Mouse (Mus musculus) heart, embryonic 12.5 days (tissue): ENCODE data around the gene Apol6. TPM values are rescaled to one million over a fixed set of nuclear protein-coding genes. Genes with fewer than 3 reads are reported as not detected.

Experiments used
- ATAC-seq: fragments of 200-750 bp; cut with Nextera tagmentation; 2 replicates; pipeline ENCODE4 v1.8.0; 2017; ENCODE audit warnings: moderate TSS enrichment, moderate library complexity; ENCODE audit not compliant: insufficient number of reproducible peaks, low FRiP score
- H3K27ac ChIP-seq: fragments of 300-500 bp; sonication (generic); 2 replicates; pipeline ENCODE4 v1.5.1; 2016; ENCODE audit warnings: mild to moderate bottlenecking, moderate library complexity; ENCODE audit not compliant: poor library complexity, severe bottlenecking
- H3K27me3 ChIP-seq: fragments of 300-500 bp; sonication (generic); replicated peaks from 2 replicates; pipeline ENCODE4 v1.6.1; 2016; ENCODE audit warnings: mild to moderate bottlenecking, moderate library complexity
- H3K36me3 ChIP-seq: fragments of 300-500 bp; sonication (generic); 2 replicates; pipeline ENCODE4 v1.6.1; 2016; ENCODE audit warnings: mild to moderate bottlenecking, moderate library complexity
- H3K4me1 ChIP-seq: fragments of 300-500 bp; sonication (generic); replicated peaks from 2 replicates; pipeline ENCODE4 v1.6.1; 2016; ENCODE audit warnings: mild to moderate bottlenecking
- H3K4me2 ChIP-seq: fragments of 300-500 bp; sonication (generic); 2 replicates; pipeline ENCODE4 v1.6.1; 2016; ENCODE audit warnings: mild to moderate bottlenecking, moderate library complexity
- H3K4me3 ChIP-seq: fragments of 300-500 bp; sonication (generic); 2 replicates; pipeline ENCODE4 v1.5.1; 2016; ENCODE audit warnings: mild to moderate bottlenecking
- H3K9ac ChIP-seq: fragments of 300-500 bp; sonication (generic); 2 replicates; pipeline ENCODE4 v1.6.1; 2016; ENCODE audit warnings: mild to moderate bottlenecking, moderate library complexity
- H3K9me3 ChIP-seq: fragments of 300-500 bp; sonication (generic); replicated peaks from 2 replicates; pipeline ENCODE4 v1.6.1; 2016; ENCODE audit warnings: mild to moderate bottlenecking, moderate library complexity
- WGBS: fragments of 180-500 bp; shearing (Covaris S2); methylation state at CpG from one replicate; pipeline ENCODE4 v1.1.7; 2016; 5-methylcytosine and 5-hydroxymethylcytosine counted together
- polyA plus RNA-seq: library from polyadenylated mRNA; unstranded; fragments of >200 nt; fragmentation: Nextera tagmentation; extraction: Ambion mirVana; gene quantifications from 2 replicates; pipeline ENCODE4 v1.2.1, GENCODE M21; 2016

Apol6 gene
- polyA plus RNA-seq, 1 experiment from 2014 or later = 0.36 TPM

DNA sequence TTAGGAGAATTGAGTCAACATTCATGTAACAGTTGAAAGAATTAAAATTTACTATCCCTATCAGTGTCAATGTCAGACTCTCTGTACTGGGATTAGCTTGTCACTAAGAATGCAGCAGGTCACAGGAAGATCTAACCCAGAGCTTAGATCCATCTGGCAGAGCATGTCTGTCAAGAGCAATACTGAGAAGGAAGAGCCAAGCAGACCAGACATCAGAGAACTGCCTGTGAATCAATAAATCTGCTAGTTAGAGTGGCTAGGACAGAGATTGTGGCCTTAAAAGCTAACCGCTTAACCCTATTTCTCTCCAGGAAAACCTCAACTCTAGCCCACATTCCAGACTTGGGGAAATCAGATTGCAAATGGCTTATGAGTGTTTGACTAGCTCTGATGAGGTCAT is 42.0 kb downstream of the Apol6 start:
- Histone ChIP-seq H3K4me1 (peaks cover 38% of the 10 kb centered on the region), H3K9ac (no peak overlapping the region), H3K27me3 (no peaks in the 10 kb centered on the region), H3K27ac (peak overlapping the region; percentile 74), H3K9me3 (no peaks in the 10 kb centered on the region), H3K36me3 (peaks cover 72% of the 10 kb centered on the region), H3K4me2 (no peak overlapping the region), H3K4me3 (no peak overlapping the region)
- 90% methylated on average over 1 of the region's 1 CpGs for WGBS
- no peak for ATAC-seq

DNA sequence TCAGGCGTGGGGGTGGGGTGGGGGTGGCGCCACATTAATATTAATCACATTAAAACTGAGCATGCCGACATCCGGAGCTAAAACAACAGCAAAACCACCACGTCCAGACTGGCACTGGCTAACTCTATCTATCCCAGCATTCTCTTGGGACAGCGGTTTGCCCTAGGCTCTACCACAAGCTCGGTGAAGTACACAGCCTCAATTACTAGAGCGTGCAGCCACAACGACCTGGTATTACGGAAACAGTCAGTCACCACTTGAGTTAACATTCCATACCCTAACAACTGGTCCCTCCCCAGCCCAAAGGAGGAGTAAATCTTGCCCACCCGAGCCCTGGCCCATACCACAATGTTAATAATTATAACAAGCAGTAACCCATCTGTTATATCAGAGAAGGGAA is 44.7 kb downstream of the Apol6 start:
- no peak overlapping the region for H3K27ac ChIP-seq
- ATAC-seq = no peak
- H3K9ac ChIP-seq = no peak overlapping the region
- no peaks in the 10 kb centered on the region for H3K9me3 ChIP-seq
- no peak overlapping the region for H3K4me2 ChIP-seq
- no peak overlapping the region for H3K4me3 ChIP-seq
- 59% methylated on average over 11 of the region's 11 CpGs for WGBS
- H3K4me1 ChIP-seq = peaks cover 46% of the 10 kb centered on the region
- no peaks in the 10 kb centered on the region for H3K27me3 ChIP-seq
- H3K36me3 ChIP-seq = peaks cover 70% of the 10 kb centered on the region

DNA sequence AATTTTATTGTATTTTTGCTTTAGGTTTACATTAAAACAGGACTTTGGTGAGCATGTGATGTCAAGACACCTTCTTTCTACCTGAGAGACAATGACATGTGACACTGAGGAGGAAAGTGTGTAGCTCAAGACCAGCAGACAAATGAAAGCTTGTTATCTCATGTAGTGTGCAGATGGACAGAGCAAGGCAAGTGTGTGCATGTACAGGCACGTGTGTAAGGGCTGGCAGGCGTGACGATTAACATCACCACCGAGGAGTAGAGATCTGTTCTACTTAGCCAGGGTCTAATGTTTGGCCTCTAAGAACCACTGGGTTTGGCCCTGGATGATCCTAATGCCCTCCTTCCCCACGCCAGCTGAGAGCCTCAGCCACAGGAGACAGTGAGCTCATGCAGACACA is 46.0 kb downstream of the Apol6 start:
- H3K27ac ChIP-seq = no peak overlapping the region

DNA sequence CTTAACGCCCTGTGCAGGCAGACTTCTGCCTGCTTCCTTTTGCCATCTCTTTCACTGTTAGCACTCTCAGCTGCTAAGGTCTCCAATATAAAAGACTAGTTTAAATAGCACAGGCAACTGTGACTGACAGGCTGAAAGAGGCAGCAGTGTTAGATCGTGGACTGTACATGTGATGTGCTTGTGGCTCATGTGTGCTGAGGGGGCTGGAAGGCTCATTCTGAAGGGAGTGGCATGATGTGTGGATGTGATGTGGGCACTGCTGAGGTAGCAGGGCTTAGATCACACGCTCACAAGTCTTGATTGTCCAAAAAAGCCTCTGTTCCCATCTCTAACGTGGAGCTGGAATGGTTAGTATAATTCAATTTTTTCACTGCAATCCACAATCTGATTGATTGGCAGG is 46.9 kb downstream of the Apol6 start:
- no peak overlapping the region for H3K4me2 ChIP-seq
- no peaks in the 10 kb centered on the region for H3K27me3 ChIP-seq
- 73% methylated on average over 4 of the region's 4 CpGs for WGBS
- 0 out of 2 replicates have a peak overlapping the region, but pooled peaks have one; percentile 13 for H3K27ac ChIP-seq
- no peak for ATAC-seq
- peaks cover 36% of the 10 kb centered on the region for H3K4me1 ChIP-seq
- peaks cover 68% of the 10 kb centered on the region for H3K36me3 ChIP-seq
- no peak overlapping the region for H3K9ac ChIP-seq
- no peaks in the 10 kb centered on the region for H3K9me3 ChIP-seq
- H3K4me3 ChIP-seq = no peak overlapping the region

More for the DNA sequence above, 46.0 kb downstream of the Apol6 start:
- 60% methylated on average over 5 of the region's 5 CpGs for WGBS
- Histone ChIP-seq H3K36me3 (peaks cover 66% of the 10 kb centered on the region), H3K27me3 (no peaks in the 10 kb centered on the region), H3K9ac (no peak overlapping the region), H3K9me3 (no peaks in the 10 kb centered on the region), H3K4me3 (no peak overlapping the region), H3K4me2 (no peak overlapping the region), H3K4me1 (peaks cover 43% of the 10 kb centered on the region)
- ATAC-seq = no peak

DNA sequence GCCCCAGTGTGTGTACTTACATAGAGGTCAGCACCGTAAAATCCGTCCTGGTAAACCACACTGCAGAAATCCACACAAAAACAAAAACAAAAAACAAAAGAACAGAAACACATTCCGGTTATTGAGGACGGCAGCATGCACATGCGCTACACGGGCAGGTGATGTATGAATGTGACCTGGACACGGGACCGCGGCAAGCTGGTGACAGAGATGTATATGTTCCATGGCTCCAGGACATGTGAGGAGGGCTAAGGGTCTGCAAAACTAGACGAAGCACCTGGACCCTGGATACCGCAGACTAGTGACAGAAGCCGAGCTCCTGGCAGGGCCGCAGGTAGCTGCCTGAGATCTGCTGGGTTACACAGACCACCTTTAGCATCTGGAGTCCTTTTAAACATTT is 49.9 kb downstream of the Apol6 start:
- Histone ChIP-seq H3K4me3 (no peak overlapping the region), H3K4me1 (peaks cover 28% of the 10 kb centered on the region), H3K4me2 (no peak overlapping the region), H3K27ac (no peak overlapping the region), H3K27me3 (no peaks in the 10 kb centered on the region), H3K36me3 (peaks cover 71% of the 10 kb centered on the region), H3K9me3 (no peaks in the 10 kb centered on the region), H3K9ac (no peak overlapping the region)
- WGBS = 95% methylated on average over 13 of the region's 13 CpGs
- ATAC-seq = no peak

DNA sequence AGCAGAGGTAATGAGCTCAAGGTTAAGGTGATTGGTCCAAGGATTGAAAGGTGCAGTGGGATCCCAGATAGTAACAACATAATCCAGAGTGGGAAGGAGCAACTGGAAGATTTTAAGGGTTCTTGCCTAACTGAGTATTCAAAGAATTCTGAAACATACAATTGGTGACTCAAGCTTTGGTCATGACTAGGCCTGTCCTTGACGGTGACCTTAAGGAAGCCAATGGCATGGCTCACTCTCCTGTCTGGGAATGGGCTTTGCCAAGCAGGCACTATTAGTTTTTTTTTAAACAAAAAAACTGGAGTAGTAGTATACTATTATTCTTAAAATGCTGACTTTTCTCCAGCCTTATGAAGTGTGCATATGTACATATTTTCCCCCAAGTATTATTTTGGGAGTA is 50.7 kb downstream of the Apol6 start:
- no peaks in the 10 kb centered on the region for H3K9me3 ChIP-seq
- H3K4me3 ChIP-seq = no peak overlapping the region
- 93% methylated on average over 1 of the region's 1 CpGs for WGBS
- H3K9ac ChIP-seq = no peak overlapping the region
- H3K27me3 ChIP-seq = no peaks in the 10 kb centered on the region
- H3K36me3 ChIP-seq = peaks cover 73% of the 10 kb centered on the region
- H3K27ac ChIP-seq = no peak overlapping the region
- H3K4me2 ChIP-seq = no peak overlapping the region
- peaks cover 23% of the 10 kb centered on the region for H3K4me1 ChIP-seq
- no peak for ATAC-seq

DNA sequence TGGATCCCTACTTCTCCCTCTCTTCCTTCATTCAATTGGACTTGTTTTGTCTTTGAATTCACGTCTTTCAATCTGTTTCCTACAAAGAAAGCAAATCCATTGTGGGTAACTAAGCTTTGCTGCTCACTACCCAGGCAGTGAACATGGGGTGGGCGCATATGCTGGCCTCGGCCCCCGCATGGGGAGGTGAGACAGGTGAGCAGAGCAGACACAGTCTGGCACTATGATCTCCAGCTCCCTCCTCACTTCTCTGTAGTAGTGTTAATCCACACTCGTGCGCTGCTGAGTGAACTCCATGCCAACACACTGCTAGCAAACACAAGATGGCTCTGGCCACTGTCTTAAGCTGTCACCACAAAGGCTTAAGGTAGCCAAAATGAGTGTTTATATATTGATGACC is 52.8 kb downstream of the Apol6 start:
- ATAC-seq = no peak
- Histone ChIP-seq H3K4me3 (no peak overlapping the region), H3K36me3 (peaks cover 77% of the 10 kb centered on the region), H3K4me1 (peaks cover 6% of the 10 kb centered on the region; the same call in 1 of the 2 replicates), H3K9me3 (no peaks in the 10 kb centered on the region), H3K9ac (no peak overlapping the region), H3K4me2 (no peak overlapping the region), H3K27ac (no peak overlapping the region), H3K27me3 (no peaks in the 10 kb centered on the region)
- WGBS = 85% methylated on average over 6 of the region's 6 CpGs

DNA sequence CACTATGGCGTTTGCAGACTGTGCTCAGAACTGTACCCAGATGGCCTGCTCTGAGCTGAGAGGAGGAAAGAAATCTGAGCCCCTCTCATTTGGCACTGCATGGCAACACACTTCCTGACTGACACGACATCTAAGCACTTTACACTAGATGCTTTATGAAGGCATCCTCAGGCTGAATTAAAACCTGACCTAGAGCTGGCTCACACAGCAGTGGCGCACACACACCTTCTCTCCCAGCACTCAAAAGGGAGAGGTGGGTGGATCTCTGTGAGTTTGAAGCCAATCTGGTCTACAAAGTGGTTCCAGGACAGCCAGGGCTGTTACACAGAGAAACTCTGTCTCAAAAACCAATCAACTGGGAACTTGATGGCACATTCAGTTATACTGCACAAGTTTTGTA is 55.2 kb downstream of the Apol6 start:
- H3K4me2 ChIP-seq = no peak overlapping the region
- peaks cover 65% of the 10 kb centered on the region for H3K36me3 ChIP-seq
- H3K4me3 ChIP-seq = no peak overlapping the region
- H3K27me3 ChIP-seq = no peaks in the 10 kb centered on the region
- H3K9ac ChIP-seq = no peak overlapping the region
- no peaks in the 10 kb centered on the region for H3K9me3 ChIP-seq
- no peak overlapping the region for H3K27ac ChIP-seq
- no peak for ATAC-seq
- peaks cover 9% of the 10 kb centered on the region; the same call in 1 of the 2 replicates for H3K4me1 ChIP-seq
- 59% methylated on average over 3 of the region's 3 CpGs for WGBS

DNA sequence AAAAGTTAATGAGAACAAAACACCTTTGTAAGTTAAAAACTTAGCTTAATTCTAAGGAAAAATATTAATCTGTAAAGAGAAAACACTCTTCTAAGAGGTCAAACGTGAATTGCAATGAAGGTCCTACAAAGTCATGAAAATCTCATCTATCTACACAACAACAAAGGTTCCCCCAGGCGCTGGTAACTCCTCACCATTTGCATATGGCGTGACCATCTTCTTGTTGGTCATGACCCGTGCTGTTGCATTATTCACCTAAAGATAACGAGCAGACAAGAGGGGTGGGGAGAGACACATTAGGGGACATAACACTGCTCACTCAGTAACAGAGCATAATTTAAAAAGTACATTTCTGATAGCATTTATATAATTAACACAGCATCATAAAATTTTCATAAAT is 58.2 kb downstream of the Apol6 start:
- no peak overlapping the region for H3K4me3 ChIP-seq
- no peak for ATAC-seq
- peaks cover 24% of the 10 kb centered on the region for H3K4me1 ChIP-seq
- H3K9me3 ChIP-seq = no peaks in the 10 kb centered on the region
- H3K4me2 ChIP-seq = no peak overlapping the region
- H3K27me3 ChIP-seq = no peaks in the 10 kb centered on the region
- H3K36me3 ChIP-seq = peaks cover 51% of the 10 kb centered on the region
- no peak overlapping the region for H3K9ac ChIP-seq
- WGBS = 86% methylated on average over 5 of the region's 5 CpGs
- H3K27ac ChIP-seq = no peak overlapping the region

DNA sequence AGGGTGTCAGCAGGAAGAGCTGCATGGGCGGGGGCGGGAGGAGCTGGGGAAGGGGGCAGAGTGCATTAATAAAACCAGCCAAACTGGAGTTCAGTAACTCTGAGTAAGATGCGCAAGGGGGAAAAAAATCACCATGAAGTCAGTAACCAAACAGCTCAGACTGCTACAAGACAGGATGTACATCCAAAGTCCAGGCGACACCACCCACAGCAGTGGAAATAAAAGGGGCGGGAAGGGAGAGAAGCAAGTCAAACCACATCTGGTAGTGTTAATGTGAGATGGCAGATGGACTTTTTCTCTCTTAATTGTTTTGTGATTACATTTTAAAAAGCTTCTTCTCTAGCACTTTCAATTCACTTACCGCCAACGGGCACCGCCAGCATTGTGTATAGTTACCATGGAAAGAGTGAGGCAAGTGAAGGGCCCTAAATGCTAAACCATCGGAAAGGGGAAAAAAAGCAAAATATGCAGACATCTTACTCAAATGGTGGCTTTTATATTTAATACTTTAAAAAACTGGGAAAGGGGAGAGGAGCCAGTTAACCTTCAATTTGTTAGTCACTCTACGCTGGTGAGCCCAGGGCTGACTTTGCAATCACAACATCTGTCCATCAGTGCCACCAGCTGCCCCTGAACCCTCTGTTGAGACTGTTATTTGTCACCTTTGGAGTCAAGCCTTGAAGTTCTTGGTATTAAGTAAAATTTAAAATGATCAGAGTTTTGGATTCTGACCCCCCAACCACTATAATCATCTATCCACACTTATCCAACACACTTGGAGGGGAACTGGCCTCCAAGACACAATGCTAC is 60.0 kb downstream of the Apol6 start:
- ATAC-seq = no peak
- no peaks in the 10 kb centered on the region for H3K9me3 ChIP-seq
- H3K4me2 ChIP-seq = no peak overlapping the region
- 86% methylated on average over 10 of the region's 10 CpGs for WGBS
- no peak overlapping the region for H3K4me3 ChIP-seq
- peaks cover 42% of the 10 kb centered on the region for H3K36me3 ChIP-seq
- H3K27ac ChIP-seq = peak overlapping the region; percentile 61
- no peaks in the 10 kb centered on the region for H3K27me3 ChIP-seq
- peaks cover 30% of the 10 kb centered on the region for H3K4me1 ChIP-seq
- H3K9ac ChIP-seq = no peak overlapping the region

DNA sequence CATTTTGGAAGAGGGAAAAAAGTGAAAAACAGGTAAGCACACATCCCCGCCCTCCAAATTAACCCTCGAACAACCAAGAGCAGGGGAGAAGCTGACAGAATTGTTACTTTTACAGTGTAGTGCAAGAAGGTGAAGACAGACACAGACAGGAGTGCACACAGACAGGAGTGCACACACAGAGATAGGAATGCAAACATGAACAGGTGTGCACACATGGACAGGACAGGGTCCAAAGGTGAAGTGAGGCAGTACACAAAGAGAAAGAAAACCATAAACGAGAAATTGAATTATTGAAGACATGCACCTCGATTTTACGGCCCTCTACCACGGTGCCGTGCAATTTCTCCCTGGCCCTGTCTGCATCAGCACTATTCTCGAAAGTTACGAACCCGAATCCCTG is 60.7 kb downstream of the Apol6 start:
- 90% methylated on average over 10 of the region's 10 CpGs for WGBS
- Histone ChIP-seq H3K27ac (no peak overlapping the region), H3K36me3 (peaks cover 39% of the 10 kb centered on the region), H3K9me3 (no peaks in the 10 kb centered on the region), H3K4me2 (no peak overlapping the region), H3K4me3 (no peak overlapping the region), H3K27me3 (no peaks in the 10 kb centered on the region), H3K9ac (no peak overlapping the region), H3K4me1 (peaks cover 32% of the 10 kb centered on the region)
- ATAC-seq = no peak
